Mouse (Mus musculus) ES-E14 (cell line): ENCODE measurements at regions not wholly inside any gene's neighbourhood (a gene's known extent, or its start where the extent isn't known, plus 50 kb on each side); places are given as distances from the start of the nearest gene placed in this dataset.

Experiments used
- CHD2 ChIP-seq: IDR thresholded peaks from 2 replicates; pipeline ENCODE4 v1.6.1; 2014; ENCODE audit warnings: mild to moderate bottlenecking, low read depth, low read length, inconsistent platforms
- HCFC1 ChIP-seq: IDR thresholded peaks from 2 replicates; pipeline ENCODE4 v1.6.1; 2012; ENCODE audit warnings: low read length, inconsistent platforms, borderline replicate concordance; ENCODE audit not compliant: insufficient read depth
- MAFK ChIP-seq: IDR thresholded peaks from 2 replicates; pipeline ENCODE4 v1.6.1; 2014; ENCODE audit warnings: mild to moderate bottlenecking, low read depth, low read length, inconsistent platforms; ENCODE audit not compliant: insufficient read depth
- ZC3H11A ChIP-seq: IDR thresholded peaks from 2 replicates; pipeline ENCODE4 v1.6.1; 2012; ENCODE audit warnings: low read depth, mild to moderate bottlenecking, inconsistent platforms, low read length, borderline replicate concordance

GRCm38 (mm10) chr13:12930566-12930965 lies 74.6 kb downstream of the Prl2c2 start:
- no peak for TF ChIP-seq CHD2
- TF ChIP-seq HCFC1: no peak
- no peak for TF ChIP-seq ZC3H11A
- no peak for TF ChIP-seq MAFK
